Mouse (Mus musculus) heart, adult 2 months (tissue): Measurements from ENCODE around the gene Pkd1l2. TPM values are rescaled to one million over a fixed set of nuclear protein-coding genes. Genes with fewer than 3 reads are reported as not detected.

Experiments
- DNase-seq, 2 experiments: peaks; one replicate each; pipeline ENCODE4 v3.0.0; 2021
- H3K27ac ChIP-seq: fragments of 200-600 bp; 2 replicates; pipeline ENCODE4 v1.8.1; 2022
- H3K27me3 ChIP-seq: fragments of 200-500 bp; 2 replicates; pipeline ENCODE4 v1.6.1; 2012; ENCODE audit warnings: mild to moderate bottlenecking, low read length, inconsistent platforms, mixed read lengths; ENCODE audit not compliant: control insufficient read depth, insufficient read depth
- H3K36me3 ChIP-seq: fragments of 200-500 bp; 2 replicates; pipeline ENCODE4 v1.6.1; 2012; ENCODE audit warnings: low read length, inconsistent platforms; ENCODE audit not compliant: control insufficient read depth, insufficient read depth
- H3K4me1 ChIP-seq: fragments of 200-500 bp; 2 replicates; pipeline ENCODE4 v1.6.1; 2011; ENCODE audit warnings: low read length; ENCODE audit not compliant: control insufficient read depth, insufficient read depth
- H3K4me3 ChIP-seq: fragments of 200-600 bp; 2 replicates; pipeline ENCODE4 v1.8.1; 2022
- H3K79me2 ChIP-seq: fragments of 200-500 bp; replicated peaks from 2 replicates; pipeline ENCODE4 v1.6.1; 2012; ENCODE audit warnings: mild to moderate bottlenecking, inconsistent platforms, low read length, moderate library complexity, mixed read lengths; ENCODE audit not compliant: control insufficient read depth, insufficient read depth
- H3K9ac ChIP-seq: fragments of 200-500 bp; 2 replicates; pipeline ENCODE4 v1.6.1; 2012; ENCODE audit warnings: low read depth, mild to moderate bottlenecking, control low read depth, inconsistent platforms, low read length, mixed read lengths
- CTCF ChIP-seq: fragments of 200-600 bp; IDR thresholded peaks from 2 replicates; pipeline ENCODE4 v1.8.1; 2022; ENCODE audit warnings: antibody characterized with exemption, mild to moderate bottlenecking, moderate library complexity
- EP300 ChIP-seq: fragments of 200-500 bp; IDR thresholded peaks from 2 replicates; pipeline ENCODE4 v1.6.1; 2011; ENCODE audit warnings: low read depth, low read length, control low read depth; ENCODE audit not compliant: insufficient read depth
- POLR2A ChIP-seq: fragments of 200-500 bp; IDR thresholded peaks from 2 replicates; pipeline ENCODE4 v1.6.1; 2011; ENCODE audit warnings: mild to moderate bottlenecking, low read depth, low read length, control low read depth; ENCODE audit not compliant: insufficient read depth
- WGBS: fragments of 180-500 bp; shearing (Covaris S2); methylation state at CpG from one replicate; pipeline ENCODE4 v1.1.7; 2018; 5-methylcytosine and 5-hydroxymethylcytosine counted together
- intact Hi-C: fragments of 180-260 bp; cut with DNase I; formaldehyde crosslinking; loops from one replicate; pipeline ENCODE4 v1.15.1; 2025
- polyA plus RNA-seq: library from polyadenylated mRNA; depleted of rRNA; stranded (reverse); fragments of >200 nt; gene quantifications from 2 replicates; pipeline ENCODE4 v1.2.3, GENCODE M21; 2012
- total RNA-seq, 2 experiments: library from RNA; stranded (reverse); gene quantifications; 2 replicates each; pipeline ENCODE4 v1.2.3; 2021

The Pkd1l2 gene
- total and polyA plus RNA-seq, 3 experiments: not detected

GRCm38 (mm10) chr8:117094053-117094452 is 11.8 kb upstream of the Pkd1l2 start:
- intact Hi-C loops: no loop called here
- H3K36me3 ChIP-seq: no peaks in the 10 kb centered on the region
- no peaks in the 10 kb centered on the region for H3K4me1 ChIP-seq
- no peak overlapping the region for H3K27ac ChIP-seq
- no peak overlapping the region for H3K9ac ChIP-seq
- TF ChIP-seq EP300: no peak
- no peak for TF ChIP-seq POLR2A
- no peak for TF ChIP-seq CTCF
- no peaks in the 10 kb centered on the region for H3K79me2 ChIP-seq
- H3K4me3 ChIP-seq: no peak overlapping the region
- peak in 1 of 2 experiments; percentile 35 for DNase-seq
- WGBS: 45% methylated on average over 5 of the region's 5 CpGs
- H3K27me3 ChIP-seq: no peaks in the 10 kb centered on the region

- Histone ChIP-seq H3K79me2 (no peaks in the 10 kb centered on the region), H3K27me3 (no peaks in the 10 kb centered on the region), H3K9ac (no peak overlapping the region), H3K4me3 (no peak overlapping the region), H3K27ac (no peak overlapping the region), H3K36me3 (no peaks in the 10 kb centered on the region), H3K4me1 (no peaks in the 10 kb centered on the region; the same call in 1 of the 2 replicates)
- intact Hi-C loops: no loop called here
- WGBS: 76% methylated on average over 4 of the region's 4 CpGs
- no peak for DNase-seq
- TF ChIP-seq CTCF: no peak
- no peak for TF ChIP-seq POLR2A
- no peak for TF ChIP-seq EP300
These were observed 7.6 kb upstream of the Pkd1l2 start for GRCm38 (mm10) chr8:117089802-117090201.

- Histone ChIP-seq H3K9ac (no peak overlapping the region), H3K27ac (no peak overlapping the region), H3K4me3 (no peak overlapping the region), H3K27me3 (no peaks in the 10 kb centered on the region), H3K79me2 (no peaks in the 10 kb centered on the region), H3K4me1 (no peaks in the 10 kb centered on the region; the same call in 1 of the 2 replicates), H3K36me3 (no peaks in the 10 kb centered on the region)
- DNase-seq: no peak
- TF ChIP-seq EP300 (no peak), POLR2A (no peak), CTCF (no peak)
- intact Hi-C loops: no loop called here
These were observed 4.8 kb upstream of the Pkd1l2 start for GRCm38 (mm10) chr8:117087036-117087435.

DNA sequence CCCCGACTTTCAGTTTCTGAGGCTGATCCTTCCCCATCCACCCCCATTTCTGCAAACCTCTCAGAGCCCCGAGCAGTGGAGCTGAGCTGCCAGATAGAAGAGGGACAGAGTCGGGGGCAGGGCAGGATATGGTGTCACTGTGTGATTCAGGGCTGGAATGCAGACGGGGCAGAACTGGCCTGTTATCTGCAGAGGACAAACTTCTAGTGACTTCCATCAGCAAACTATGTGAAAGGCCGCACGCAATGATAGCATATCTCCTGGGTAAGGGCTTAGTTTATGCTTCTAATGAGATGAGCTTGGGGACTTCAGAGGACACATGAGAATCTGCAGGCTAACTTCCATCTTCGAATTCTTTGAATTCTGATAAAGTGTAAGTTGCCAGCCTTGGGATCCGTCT is 3.3 kb upstream of the Pkd1l2 start:
- Histone ChIP-seq H3K4me3 (no peak overlapping the region), H3K27me3 (no peaks in the 10 kb centered on the region), H3K4me1 (no peaks in the 10 kb centered on the region; the same call in 1 of the 2 replicates), H3K36me3 (no peaks in the 10 kb centered on the region), H3K79me2 (no peaks in the 10 kb centered on the region), H3K9ac (no peak overlapping the region), H3K27ac (no peak overlapping the region)
- WGBS: 10% methylated on average over 8 of the region's 8 CpGs
- TF ChIP-seq CTCF (no peak), EP300 (no peak), POLR2A (no peak)
- intact Hi-C loops: no loop called here
- DNase-seq: no peak

GRCm38 (mm10) chr8:117082947-117083559 is 804 bp upstream of the Pkd1l2 start:
- TF ChIP-seq EP300 (no peak), POLR2A (no peak), CTCF (no peak)
- DNase-seq: no peak
- no peaks in the 10 kb centered on the region; the same call in 1 of the 2 replicates for H3K4me1 ChIP-seq
- H3K27ac ChIP-seq: no peak overlapping the region
- H3K79me2 ChIP-seq: no peaks in the 10 kb centered on the region
- intact Hi-C loops: no loop called here
- no peaks in the 10 kb centered on the region for H3K36me3 ChIP-seq
- no peak overlapping the region for H3K4me3 ChIP-seq
- no peak overlapping the region for H3K9ac ChIP-seq
- H3K27me3 ChIP-seq: no peaks in the 10 kb centered on the region
- WGBS: 38% methylated on average over 9 of the region's 9 CpGs

- Histone ChIP-seq H3K27me3 (no peaks in the 10 kb centered on the region), H3K4me3 (no peak overlapping the region), H3K4me1 (no peaks in the 10 kb centered on the region), H3K36me3 (no peaks in the 10 kb centered on the region), H3K9ac (no peak overlapping the region), H3K79me2 (no peaks in the 10 kb centered on the region), H3K27ac (no peak overlapping the region)
- no peak for DNase-seq
- TF ChIP-seq EP300: no peak
- intact Hi-C loops: no loop called here
- 87% methylated on average over 14 of the region's 14 CpGs for WGBS
These were observed 2.6 kb downstream of the Pkd1l2 start for GRCm38 (mm10) chr8:117079652-117080051.
